Mouse (Mus musculus): Measurements from ENCODE around the gene Gsdma2.
"Not testable (repeated sequence)": the region's sequence is repeated elsewhere in the genome, so short reads cannot be mapped to it uniquely, and the experiment has no call there.

Gene Gsdma2

GRCm38 (mm10) chr11:98646459-98646858 is at the start of gene Gsdma2:
Gene Gsdma2 (plus strand): TSS chr11:98646759.
- DNase-seq (ENCODE audit: low spot score in 2 of 2) = no peak

GRCm38 (mm10) chr11:98597363-98597762 is 49.2 kb upstream of the Gsdma2 start:
- DNase-seq (ENCODE audit: low spot score in 2 of 2) = peak in 1 of 2 experiments; percentile 49

GRCm38 (mm10) chr11:98597991-98598390 is 48.6 kb upstream of the Gsdma2 start, which contains the start of gene Lrrc3c:
Gene Lrrc3c (plus strand): TSS chr11:98598291.
- DNase-seq (ENCODE audit: low spot score in 2 of 2) = no peak

GRCm38 (mm10) chr11:98598851-98599290 is 47.7 kb upstream of the Gsdma2 start:
- DNase-seq (ENCODE audit: low spot score in 2 of 2) = peak in 1 of 2 experiments; percentile 56

- DNase-seq (ENCODE audit: low spot score in 2 of 2) = no peak
Observed at GRCm38 (mm10) chr11:98599291-98599690, 47.3 kb upstream of the Gsdma2 start.

- no peak for DNase-seq (ENCODE audit: low spot score in 2 of 2)
Observed at GRCm38 (mm10) chr11:98602090-98602690, 44.4 kb upstream of the Gsdma2 start.

- DNase-seq (ENCODE audit: low spot score in 2 of 2) = no peak
Observed at GRCm38 (mm10) chr11:98603953-98604352, 42.6 kb upstream of the Gsdma2 start.

- not testable (repeated sequence) for DNase-seq (ENCODE audit: low spot score in 2 of 2)
Observed at GRCm38 (mm10) chr11:98604911-98605310, 41.6 kb upstream of the Gsdma2 start.

GRCm38 (mm10) chr11:98606763-98607162 is 39.8 kb upstream of the Gsdma2 start:
- no peak for DNase-seq (ENCODE audit: low spot score in 2 of 2)

- DNase-seq (ENCODE audit: low spot score in 2 of 2) = no peak
Observed at GRCm38 (mm10) chr11:98620791-98621190, 25.8 kb upstream of the Gsdma2 start.

GRCm38 (mm10) chr11:98623981-98624380 is 22.6 kb upstream of the Gsdma2 start:
- DNase-seq (ENCODE audit: low spot score in 2 of 2) = not testable (repeated sequence)

GRCm38 (mm10) chr11:98624381-98624780 is 22.2 kb upstream of the Gsdma2 start:
- not testable (repeated sequence) for DNase-seq (ENCODE audit: low spot score in 2 of 2)

GRCm38 (mm10) chr11:98625611-98626410 is 20.7 kb upstream of the Gsdma2 start, which contains the start of the genes Gm12355 and Gsdma3:
Gene Gm12355 (minus strand): TSS chr11:98625661.
Gene Gsdma3 (plus strand): TSS chr11:98626360.
- DNase-seq (ENCODE audit: low spot score in 2 of 2) = no peak

- no peak for DNase-seq (ENCODE audit: low spot score in 2 of 2)
Observed at GRCm38 (mm10) chr11:98628706-98629105, 17.9 kb upstream of the Gsdma2 start.

- no peak for DNase-seq (ENCODE audit: low spot score in 2 of 2)
Observed at GRCm38 (mm10) chr11:98630646-98631045, 15.9 kb upstream of the Gsdma2 start.

GRCm38 (mm10) chr11:98635312-98635970 is 11.1 kb upstream of the Gsdma2 start:
- DNase-seq (ENCODE audit: low spot score in 2 of 2) = peak in 1 of 2 experiments; percentile 12

GRCm38 (mm10) chr11:98637501-98637900 is 9.1 kb upstream of the Gsdma2 start:
- no peak for DNase-seq (ENCODE audit: low spot score in 2 of 2)

- DNase-seq (ENCODE audit: low spot score in 2 of 2) = no peak
Observed at GRCm38 (mm10) chr11:98640091-98640490, 6.5 kb upstream of the Gsdma2 start.

- DNase-seq (ENCODE audit: low spot score in 2 of 2) = no peak
Observed at GRCm38 (mm10) chr11:98644757-98645156, 1.8 kb upstream of the Gsdma2 start.

GRCm38 (mm10) chr11:98645946-98646345 is 613 bp upstream of the Gsdma2 start:
- DNase-seq (ENCODE audit: low spot score in 2 of 2) = no peak

- DNase-seq (ENCODE audit: low spot score in 2 of 2) = peak in 1 of 2 experiments; percentile 44
Observed at GRCm38 (mm10) chr11:98655076-98655475, 8.5 kb downstream of the Gsdma2 start.

GRCm38 (mm10) chr11:98660517-98660916 is 14.0 kb downstream of the Gsdma2 start:
- peak in 1 of 2 experiments; percentile 22 for DNase-seq (ENCODE audit: low spot score in 2 of 2)

Data from cerebellum, postnatal 4 days (tissue).